Mouse (Mus musculus) lung, postnatal 4 days (tissue): ENCODE data around the gene Msmb.
A peak's percentile ranks its signal among the peaks of the same experiment; 100 is the strongest.
"Not testable (repeated sequence)": the region's sequence is repeated elsewhere in the genome, so short reads cannot be mapped to it uniquely, and the experiment has no call there.

Experiments used
- DNase-seq, 2 experiments: peaks; one replicate each; pipeline ENCODE4 v3.0.0; 2021

Msmb gene

DNA sequence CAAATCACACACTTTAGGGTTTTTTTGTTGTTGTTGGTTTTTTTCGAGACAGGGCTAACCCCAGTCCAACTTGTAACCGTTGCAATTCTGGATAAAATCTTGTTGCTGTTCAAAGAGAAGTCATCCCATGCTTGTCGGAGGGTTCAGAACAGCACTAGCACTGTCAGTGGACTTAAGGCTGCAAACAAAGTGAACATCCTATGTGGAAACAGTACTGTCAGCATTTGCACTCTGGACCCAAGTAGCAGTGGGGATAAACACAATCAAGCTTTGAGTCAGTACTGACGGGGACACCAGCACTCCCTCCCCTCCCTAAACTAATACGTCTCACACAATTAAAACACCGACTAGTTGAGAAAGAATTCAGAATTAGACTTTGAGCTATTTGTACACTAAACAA lies 39.0 kb downstream of the Msmb start:
- no peak for DNase-seq

DNA sequence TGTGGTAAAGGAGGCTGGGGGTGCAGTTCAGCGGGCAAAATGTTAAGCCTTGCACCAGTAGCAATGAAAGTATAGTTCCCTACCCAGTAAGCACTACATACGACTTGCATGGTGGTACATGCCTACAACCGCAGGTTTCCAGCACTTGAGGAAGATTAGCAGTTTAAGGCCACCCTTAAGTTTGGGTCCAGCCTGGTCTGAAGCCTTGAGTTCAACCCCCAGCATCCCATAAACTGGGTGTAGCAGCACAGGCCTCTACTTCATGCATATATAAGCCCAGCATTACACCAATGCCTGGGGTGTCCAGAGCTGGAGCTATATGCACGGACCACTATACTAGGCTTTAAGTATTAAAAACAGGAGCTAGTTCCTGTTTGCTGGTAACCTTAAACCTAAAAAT lies 42.0 kb downstream of the Msmb start:
- no peak for DNase-seq

DNA sequence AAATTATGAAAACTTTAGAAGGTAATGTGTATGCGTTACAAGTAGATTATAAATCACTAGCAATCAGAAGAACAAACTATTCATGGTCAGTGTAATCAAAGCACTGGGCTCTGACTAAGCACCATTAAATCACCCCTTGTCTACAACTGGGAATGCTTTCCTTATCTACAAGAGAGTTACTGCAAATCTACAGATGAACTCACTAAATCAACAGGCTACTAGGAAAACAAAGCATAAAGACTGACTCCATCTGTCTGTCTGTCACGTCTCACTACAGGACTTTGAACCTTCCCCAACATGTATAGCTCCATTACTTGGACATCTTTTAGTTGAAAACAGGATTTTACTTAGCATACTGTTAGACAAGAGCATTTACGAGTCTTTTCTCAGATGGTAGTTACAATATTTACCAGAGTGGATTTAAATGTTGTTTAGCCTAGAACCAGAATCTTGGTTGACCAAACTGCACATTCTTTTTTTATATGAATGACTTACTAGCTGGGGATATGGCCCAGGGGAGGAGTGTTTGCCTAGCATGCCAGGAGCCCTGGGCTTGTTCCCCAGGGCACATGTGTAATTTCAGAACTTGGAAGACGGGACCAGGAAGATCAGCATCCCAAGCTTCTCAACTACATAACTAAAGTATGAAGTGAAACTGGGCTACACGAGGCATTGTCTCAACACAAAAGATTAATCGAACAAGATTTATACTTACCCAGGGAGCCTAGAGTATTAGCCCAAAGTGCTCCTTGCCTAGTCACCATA lies 49.0 kb downstream of the Msmb start:
- no peak for DNase-seq

DNA sequence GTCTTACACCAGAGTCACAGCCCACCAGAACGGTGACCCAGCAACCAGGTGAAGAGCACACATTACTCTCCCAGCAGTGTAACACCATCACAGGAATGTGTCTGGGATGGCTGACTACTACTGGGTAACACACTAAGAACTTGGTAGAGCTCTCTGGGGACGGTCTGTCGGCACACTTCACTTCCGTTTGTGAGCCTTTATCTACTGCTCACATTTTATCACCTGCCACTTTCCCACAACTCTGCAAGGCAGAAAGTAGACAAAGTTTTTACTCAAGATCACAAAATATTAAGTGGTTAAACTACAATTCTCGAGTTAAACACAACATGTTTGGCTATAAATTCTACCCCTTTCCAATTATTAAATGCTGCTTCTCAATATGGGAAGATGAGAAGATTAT lies 50.1 kb downstream of the Msmb start:
- DNase-seq, result no peak

DNA sequence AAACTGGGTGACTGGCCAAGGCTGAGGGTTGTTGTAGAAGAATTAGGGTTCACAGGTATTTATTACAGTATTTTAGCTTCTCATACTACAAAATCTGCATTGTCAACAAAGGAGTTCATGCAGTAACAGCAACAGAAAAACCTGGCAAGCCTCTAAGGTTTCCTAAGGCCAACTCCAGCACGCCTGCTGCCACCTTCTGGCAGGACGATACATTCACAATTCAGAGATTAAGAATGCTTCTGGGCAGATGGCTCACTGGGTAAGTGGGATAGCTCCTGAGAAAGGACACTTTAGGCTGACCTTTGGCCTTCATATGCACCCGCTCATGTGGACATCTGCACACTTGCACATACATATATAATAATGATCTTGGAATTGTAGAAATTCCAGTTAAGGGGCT lies 50.6 kb downstream of the Msmb start:
- peak; percentile 44 to 68 for DNase-seq

DNA sequence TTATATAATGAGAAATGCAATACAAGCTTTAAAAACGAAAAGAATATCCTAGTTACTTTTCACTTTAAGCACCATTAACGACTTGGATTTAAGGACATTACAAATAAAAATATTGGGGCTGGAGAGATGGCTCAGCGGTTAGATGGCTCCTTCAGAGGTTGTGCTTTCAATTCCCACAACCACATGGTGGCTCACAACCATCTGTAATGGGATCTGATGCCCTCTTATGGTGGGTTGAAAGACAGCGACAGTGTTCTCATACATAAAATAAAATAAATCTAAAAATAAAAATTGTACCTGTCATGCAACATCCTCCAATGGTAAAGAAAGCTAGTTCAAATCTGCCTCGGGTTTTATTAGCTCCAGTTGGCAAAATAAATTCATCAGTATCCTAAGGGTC lies 51.7 kb downstream of the Msmb start:
- not testable (repeated sequence) for DNase-seq

DNA sequence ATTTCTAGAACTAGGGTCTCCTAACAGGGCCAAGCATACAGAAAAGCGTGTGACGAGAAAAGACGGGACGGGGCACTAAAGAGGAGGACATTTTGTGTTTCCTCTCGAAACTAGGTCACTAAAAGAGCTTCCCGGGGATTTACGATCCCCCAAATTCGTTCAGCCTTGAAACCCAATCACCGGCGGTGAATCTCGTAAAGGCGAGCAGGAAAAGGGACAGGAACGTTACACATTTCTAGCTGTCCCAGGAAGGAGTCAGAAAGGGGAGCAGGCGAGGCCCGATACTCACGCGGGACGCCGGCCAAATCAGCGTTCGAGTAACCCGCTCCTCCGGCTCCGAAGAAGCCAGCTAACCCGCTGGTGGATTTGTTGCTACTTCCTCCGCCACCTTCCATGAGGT lies 59.5 kb downstream of the Msmb start:
- no peak for DNase-seq

DNA sequence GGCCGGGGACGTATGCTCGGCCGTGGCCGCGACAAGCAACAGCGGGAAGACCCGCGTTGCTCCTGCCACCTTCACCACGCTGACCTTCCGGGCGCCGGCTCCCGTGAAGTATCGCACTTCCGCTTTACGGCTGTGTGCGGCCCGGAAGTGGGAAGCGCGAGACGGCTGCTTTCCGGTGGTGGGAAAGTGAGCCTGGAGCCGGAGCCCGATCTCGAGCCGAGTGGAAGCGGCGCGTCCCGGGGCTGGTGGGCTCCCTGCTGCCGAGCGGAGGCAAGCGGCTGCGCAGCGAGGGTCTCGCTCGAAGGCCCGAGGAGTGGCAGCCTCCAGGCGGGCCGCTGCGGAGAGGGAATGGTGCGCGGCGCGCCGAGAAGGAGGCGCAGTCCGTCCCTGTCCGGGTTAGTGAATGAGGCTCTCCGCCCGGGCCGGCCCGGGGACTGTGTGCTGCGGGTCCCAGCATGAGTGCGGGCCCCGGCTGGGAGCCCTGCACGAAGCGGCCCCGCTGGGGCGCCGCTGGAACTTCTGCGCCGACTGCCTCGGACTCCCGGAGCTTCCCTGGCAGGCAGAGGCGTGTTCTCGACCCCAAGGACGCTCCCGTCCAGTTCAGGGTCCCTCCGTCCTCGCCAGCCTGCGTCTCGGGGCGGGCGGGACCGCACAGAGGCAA lies 60.1 kb downstream of the Msmb start, which contains the start of the genes Timm23 and Parg:
TSS of gene Timm23 (minus strand) at position 108 of the 661 bp plus-strand sequence.
TSS of gene Parg (plus strand) at position 159 of the 661 bp plus-strand sequence.
- DNase-seq, result peak; percentile 90 to 91
